Mouse (Mus musculus): ENCODE measurements around the gene Myh3.

- TF ChIP-seq CTCF (IDR thresholded peaks at IDR 0.05; ENCODE audit: control insufficient read depth, insufficient read depth, low read length) = no peak
- TF ChIP-seq POLR2A (IDR thresholded peaks at IDR 0.05; ENCODE audit: borderline replicate concordance, control insufficient read depth, low read depth, low read length) = no peak
These were observed 47.3 kb downstream of the Myh3 start for GRCm38 (mm10) chr11:67125361-67125760.
